Mouse (Mus musculus) hindbrain, embryonic 15.5 days (tissue): ENCODE results near the gene Epsti1. TPM values are rescaled to one million over a fixed set of nuclear protein-coding genes. Genes with fewer than 3 reads are reported as not detected.

ENCODE experiments used
- ATAC-seq: fragments of 200-750 bp; cut with Nextera tagmentation; 2 replicates; pipeline ENCODE4 v1.8.0; 2017; ENCODE audit warnings: low read depth, moderate number of reproducible peaks, moderate TSS enrichment; ENCODE audit not compliant: low FRiP score
- H3K27ac ChIP-seq: fragments of 300-500 bp; sonication (generic); replicated peaks from 2 replicates; pipeline ENCODE4 v1.5.1; 2015; ENCODE audit warnings: mild to moderate bottlenecking, inconsistent platforms
- H3K27me3 ChIP-seq: fragments of 300-500 bp; sonication (generic); 2 replicates; pipeline ENCODE4 v1.6.1; 2015; ENCODE audit warnings: control low read depth, inconsistent platforms
- H3K36me3 ChIP-seq: fragments of 300-500 bp; sonication (generic); 2 replicates; pipeline ENCODE4 v1.6.1; 2015; ENCODE audit warnings: control low read depth, inconsistent platforms
- H3K4me1 ChIP-seq: fragments of 300-500 bp; sonication (generic); replicated peaks from 2 replicates; pipeline ENCODE4 v1.6.1; 2015; ENCODE audit warnings: control low read depth, inconsistent platforms
- H3K4me2 ChIP-seq: fragments of 300-500 bp; sonication (generic); 2 replicates; pipeline ENCODE4 v1.6.1; 2015; ENCODE audit warnings: moderate library complexity, mild to moderate bottlenecking, inconsistent platforms
- H3K4me3 ChIP-seq: fragments of 300-500 bp; sonication (generic); 2 replicates; pipeline ENCODE4 v1.5.1; 2015; ENCODE audit warnings: mild to moderate bottlenecking, inconsistent platforms
- H3K9ac ChIP-seq: fragments of 300-500 bp; sonication (generic); 2 replicates; pipeline ENCODE4 v1.6.1; 2015; ENCODE audit warnings: inconsistent platforms
- H3K9me3 ChIP-seq: fragments of 300-500 bp; sonication (generic); 2 replicates; pipeline ENCODE4 v1.6.1; 2016; ENCODE audit warnings: control low read depth, inconsistent platforms
- WGBS: fragments of 180-500 bp; shearing (Covaris S2); methylation state at CpG from one replicate; pipeline ENCODE4 v1.1.7; 2015; 5-methylcytosine and 5-hydroxymethylcytosine counted together
- polyA plus RNA-seq: library from polyadenylated mRNA; unstranded; fragments of >200 nt; fragmentation: Nextera tagmentation; extraction: Ambion mirVana; gene quantifications from 2 replicates; pipeline ENCODE4 v1.2.1, GENCODE M21; 2015

Epsti1 gene
- polyA plus RNA-seq, 1 experiment from 2014 or later = 0.21 TPM

- Histone ChIP-seq H3K9ac (no peak overlapping the region), H3K27me3 (no peaks in the 10 kb centered on the region), H3K9me3 (no peaks in the 10 kb centered on the region), H3K27ac (no peak overlapping the region), H3K4me3 (no peak overlapping the region), H3K36me3 (no peaks in the 10 kb centered on the region), H3K4me2 (no peak overlapping the region), H3K4me1 (no peaks in the 10 kb centered on the region)
- ATAC-seq = no peak
- WGBS = 88% methylated on average over 4 of the region's 4 CpGs
Observed at GRCm38 (mm10) chr14:77971355-77971754, 67.3 kb downstream of the Epsti1 start.

GRCm38 (mm10) chr14:77974221-77974620 is 70.2 kb downstream of the Epsti1 start:
- no peak overlapping the region for H3K27ac ChIP-seq
- no peaks in the 10 kb centered on the region for H3K36me3 ChIP-seq
- WGBS = 60% methylated on average over 6 of the region's 6 CpGs
- no peaks in the 10 kb centered on the region for H3K4me1 ChIP-seq
- H3K27me3 ChIP-seq = no peaks in the 10 kb centered on the region
- H3K9me3 ChIP-seq = no peaks in the 10 kb centered on the region
- no peak for ATAC-seq
- no peak overlapping the region for H3K9ac ChIP-seq
- H3K4me3 ChIP-seq = no peak overlapping the region
- H3K4me2 ChIP-seq = no peak overlapping the region

GRCm38 (mm10) chr14:77975702-77976101 is 71.7 kb downstream of the Epsti1 start:
- Histone ChIP-seq H3K36me3 (no peaks in the 10 kb centered on the region), H3K4me1 (no peaks in the 10 kb centered on the region), H3K27ac (no peak overlapping the region), H3K4me2 (no peak overlapping the region), H3K9me3 (no peaks in the 10 kb centered on the region), H3K9ac (no peak overlapping the region), H3K27me3 (no peaks in the 10 kb centered on the region), H3K4me3 (no peak overlapping the region)
- no peak for ATAC-seq
- WGBS = 71% methylated on average over 8 of the region's 8 CpGs

GRCm38 (mm10) chr14:77981516-77981915 is 77.5 kb downstream of the Epsti1 start:
- H3K4me2 ChIP-seq = no peak overlapping the region
- H3K9me3 ChIP-seq = no peaks in the 10 kb centered on the region
- no peak overlapping the region for H3K27ac ChIP-seq
- 66% methylated on average over 5 of the region's 5 CpGs for WGBS
- H3K4me3 ChIP-seq = no peak overlapping the region
- no peak overlapping the region for H3K9ac ChIP-seq
- H3K4me1 ChIP-seq = no peaks in the 10 kb centered on the region
- H3K27me3 ChIP-seq = no peaks in the 10 kb centered on the region
- no peak for ATAC-seq
- no peaks in the 10 kb centered on the region for H3K36me3 ChIP-seq

- H3K9ac ChIP-seq = no peak overlapping the region
- H3K4me2 ChIP-seq = no peak overlapping the region
- no peak overlapping the region for H3K27ac ChIP-seq
- H3K4me1 ChIP-seq = 0 out of 2 replicates have a peak, but pooled peaks cover 4% of the 10 kb centered on the region
- no peaks in the 10 kb centered on the region for H3K9me3 ChIP-seq
- H3K27me3 ChIP-seq = no peaks in the 10 kb centered on the region
- H3K4me3 ChIP-seq = no peak overlapping the region
- H3K36me3 ChIP-seq = no peaks in the 10 kb centered on the region
- no peak for ATAC-seq
Observed at GRCm38 (mm10) chr14:77997731-77998130, 93.7 kb downstream of the Epsti1 start.

GRCm38 (mm10) chr14:78004486-78004885 is 100.4 kb downstream of the Epsti1 start:
- Histone ChIP-seq H3K4me3 (no peak overlapping the region), H3K9ac (no peak overlapping the region), H3K36me3 (no peaks in the 10 kb centered on the region), H3K27me3 (no peaks in the 10 kb centered on the region), H3K4me2 (no peak overlapping the region), H3K27ac (no peak overlapping the region), H3K4me1 (peaks cover 8% of the 10 kb centered on the region; the same call in 1 of the 2 replicates), H3K9me3 (no peaks in the 10 kb centered on the region)
- WGBS = 85% methylated on average over 4 of the region's 4 CpGs
- no peak for ATAC-seq

- Histone ChIP-seq H3K36me3 (no peaks in the 10 kb centered on the region), H3K4me2 (no peak overlapping the region), H3K27me3 (no peaks in the 10 kb centered on the region), H3K27ac (no peak overlapping the region; the same call in 1 of the 2 replicates), H3K9ac (no peak overlapping the region), H3K9me3 (no peaks in the 10 kb centered on the region), H3K4me3 (no peak overlapping the region), H3K4me1 (peaks cover 8% of the 10 kb centered on the region; the same call in 1 of the 2 replicates)
- 11% methylated on average over 6 of the region's 6 CpGs for WGBS
- ATAC-seq = no peak
Observed at GRCm38 (mm10) chr14:78008019-78008418, 104.0 kb downstream of the Epsti1 start.

GRCm38 (mm10) chr14:78011808-78012207 is 107.8 kb downstream of the Epsti1 start:
- 56% methylated on average over 10 of the region's 10 CpGs for WGBS
- no peak overlapping the region for H3K9ac ChIP-seq
- no peaks in the 10 kb centered on the region for H3K9me3 ChIP-seq
- peaks cover 12% of the 10 kb centered on the region; the same call in 1 of the 2 replicates for H3K4me1 ChIP-seq
- H3K27me3 ChIP-seq = no peaks in the 10 kb centered on the region
- ATAC-seq = no peak
- no peak overlapping the region for H3K4me3 ChIP-seq
- H3K4me2 ChIP-seq = 0 out of 2 replicates have a peak overlapping the region, but pooled peaks have one; percentile 4
- H3K36me3 ChIP-seq = no peaks in the 10 kb centered on the region
- H3K27ac ChIP-seq = no peak overlapping the region; the same call in 1 of the 2 replicates

GRCm38 (mm10) chr14:78015540-78016321 is 111.7 kb downstream of the Epsti1 start:
- H3K4me3 ChIP-seq = no peak overlapping the region
- no peaks in the 10 kb centered on the region for H3K9me3 ChIP-seq
- H3K9ac ChIP-seq = no peak overlapping the region
- H3K27me3 ChIP-seq = no peaks in the 10 kb centered on the region
- no peaks in the 10 kb centered on the region for H3K36me3 ChIP-seq
- 58% methylated on average over 7 of the region's 7 CpGs for WGBS
- no peak overlapping the region for H3K27ac ChIP-seq
- ATAC-seq = peak; percentile 42; the same call in 1 of the 2 replicates
- H3K4me2 ChIP-seq = no peak overlapping the region
- H3K4me1 ChIP-seq = peaks cover 8% of the 10 kb centered on the region; the same call in 1 of the 2 replicates

- H3K4me1 ChIP-seq = peaks cover 8% of the 10 kb centered on the region; the same call in 1 of the 2 replicates
- no peak overlapping the region for H3K9ac ChIP-seq
- H3K4me3 ChIP-seq = no peak overlapping the region
- H3K4me2 ChIP-seq = no peak overlapping the region
- 70% methylated on average over 4 of the region's 4 CpGs for WGBS
- H3K27ac ChIP-seq = no peak overlapping the region
- no peaks in the 10 kb centered on the region for H3K36me3 ChIP-seq
- no peak for ATAC-seq
- no peaks in the 10 kb centered on the region for H3K27me3 ChIP-seq
- H3K9me3 ChIP-seq = no peaks in the 10 kb centered on the region
Observed at GRCm38 (mm10) chr14:78016398-78016797, 112.4 kb downstream of the Epsti1 start.

- Histone ChIP-seq H3K9ac (no peak overlapping the region), H3K27me3 (no peaks in the 10 kb centered on the region), H3K27ac (no peak overlapping the region), H3K36me3 (no peaks in the 10 kb centered on the region), H3K4me3 (no peak overlapping the region), H3K4me2 (no peak overlapping the region), H3K9me3 (no peaks in the 10 kb centered on the region), H3K4me1 (peaks cover 8% of the 10 kb centered on the region; the same call in 1 of the 2 replicates)
- WGBS = 23% methylated on average over 8 of the region's 8 CpGs
- no peak for ATAC-seq
Observed at GRCm38 (mm10) chr14:78019935-78020334, 115.9 kb downstream of the Epsti1 start.

- ATAC-seq = no peak; the same call in 1 of the 2 replicates
- peaks cover 11% of the 10 kb centered on the region; the same call in 1 of the 2 replicates for H3K4me1 ChIP-seq
- H3K4me3 ChIP-seq = no peak overlapping the region
- no peaks in the 10 kb centered on the region for H3K36me3 ChIP-seq
- 47% methylated on average over 8 of the region's 8 CpGs for WGBS
- H3K27ac ChIP-seq = no peak overlapping the region
- peak overlapping the region; percentile 25; the same call in 1 of the 2 replicates for H3K4me2 ChIP-seq
- H3K9me3 ChIP-seq = no peaks in the 10 kb centered on the region
- H3K27me3 ChIP-seq = no peaks in the 10 kb centered on the region
- H3K9ac ChIP-seq = no peak overlapping the region
Observed at GRCm38 (mm10) chr14:78038876-78039275, 134.8 kb downstream of the Epsti1 start.
